Mouse (Mus musculus) intestine, embryonic 16.5 days (tissue): Measurements from ENCODE around the gene Ptprn2. TPM values are rescaled to one million over a fixed set of nuclear protein-coding genes. Genes with fewer than 3 reads are reported as not detected.

ENCODE experiments used
- ATAC-seq: fragments of 200-750 bp; cut with Nextera tagmentation; 2 replicates; pipeline ENCODE4 v1.8.0; 2017; ENCODE audit warnings: moderate TSS enrichment, moderate library complexity
- H3K27ac ChIP-seq: fragments of 300-500 bp; sonication (generic); 2 replicates; pipeline ENCODE4 v1.5.1; 2014; ENCODE audit warnings: mild to moderate bottlenecking, low read length
- H3K27me3 ChIP-seq: fragments of 300-500 bp; sonication (generic); replicated peaks from 2 replicates; pipeline ENCODE4 v1.6.1; 2014; ENCODE audit warnings: low read length, control low read depth, mixed read lengths; ENCODE audit not compliant: control insufficient read depth, insufficient read depth
- H3K36me3 ChIP-seq: fragments of 300-500 bp; sonication (generic); 2 replicates; pipeline ENCODE4 v1.6.1; 2014; ENCODE audit warnings: low read length, control low read depth; ENCODE audit not compliant: control insufficient read depth, insufficient read depth
- H3K4me1 ChIP-seq: fragments of 300-500 bp; sonication (generic); 2 replicates; pipeline ENCODE4 v1.6.1; 2014; ENCODE audit warnings: low read length, control low read depth, mixed read lengths; ENCODE audit not compliant: control insufficient read depth, insufficient read depth
- H3K4me2 ChIP-seq: fragments of 300-500 bp; sonication (generic); 2 replicates; pipeline ENCODE4 v1.6.1; 2014; ENCODE audit warnings: low read depth, low read length, control low read depth
- H3K4me3 ChIP-seq: fragments of 300-500 bp; sonication (generic); 2 replicates; pipeline ENCODE4 v1.5.1; 2014; ENCODE audit warnings: mild to moderate bottlenecking, low read length
- H3K9ac ChIP-seq: fragments of 300-500 bp; sonication (generic); 2 replicates; pipeline ENCODE4 v1.6.1; 2014; ENCODE audit warnings: low read depth, low read length
- H3K9me3 ChIP-seq: fragments of 300-500 bp; sonication (generic); 2 replicates; pipeline ENCODE4 v1.6.1; 2016; ENCODE audit warnings: low read length, control low read depth; ENCODE audit not compliant: control insufficient read depth
- WGBS: fragments of 180-500 bp; shearing (Covaris S2); extraction: QIAGEN DNeasy Blood & Tissue Kit; methylation state at CpG from one replicate; pipeline ENCODE4 v1.1.7; 2014; 5-methylcytosine and 5-hydroxymethylcytosine counted together
- polyA plus RNA-seq: library from polyadenylated mRNA; unstranded; fragments of >200 nt; fragmentation: Nextera tagmentation; extraction: Ambion mirVana; gene quantifications from 2 replicates; pipeline ENCODE4 v1.2.1, GENCODE M21; 2015

The Ptprn2 gene
- polyA plus RNA-seq, 1 experiment from 2014 or later, result 1.8 TPM

DNA sequence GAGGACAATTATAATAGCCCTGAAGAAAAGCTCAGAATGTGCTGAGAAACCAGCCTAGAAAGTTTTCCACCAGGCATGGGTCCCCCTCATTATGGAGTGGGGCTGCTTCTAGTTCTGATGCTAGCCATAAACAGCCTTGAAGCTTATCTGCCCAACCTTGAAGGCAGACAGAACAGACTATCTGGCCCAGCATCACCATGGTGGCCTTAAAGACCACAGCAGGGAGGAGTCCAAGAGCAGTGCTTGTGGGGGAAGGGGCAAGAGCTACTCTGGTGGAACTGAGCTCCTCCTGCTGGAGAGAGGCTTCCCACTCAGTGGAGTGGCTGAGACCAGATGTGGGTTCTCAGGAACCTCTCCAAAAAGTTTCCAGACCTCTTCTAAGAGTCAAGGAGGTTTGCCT, 540.2 kb downstream of the Ptprn2 start:
- Histone ChIP-seq H3K27ac (no peak overlapping the region), H3K4me1 (no peaks in the 10 kb centered on the region), H3K27me3 (no peaks in the 10 kb centered on the region), H3K36me3 (no peaks in the 10 kb centered on the region), H3K4me2 (no peak overlapping the region), H3K4me3 (no peak overlapping the region), H3K9me3 (no peaks in the 10 kb centered on the region), H3K9ac (no peak overlapping the region)
- no peak for ATAC-seq

DNA sequence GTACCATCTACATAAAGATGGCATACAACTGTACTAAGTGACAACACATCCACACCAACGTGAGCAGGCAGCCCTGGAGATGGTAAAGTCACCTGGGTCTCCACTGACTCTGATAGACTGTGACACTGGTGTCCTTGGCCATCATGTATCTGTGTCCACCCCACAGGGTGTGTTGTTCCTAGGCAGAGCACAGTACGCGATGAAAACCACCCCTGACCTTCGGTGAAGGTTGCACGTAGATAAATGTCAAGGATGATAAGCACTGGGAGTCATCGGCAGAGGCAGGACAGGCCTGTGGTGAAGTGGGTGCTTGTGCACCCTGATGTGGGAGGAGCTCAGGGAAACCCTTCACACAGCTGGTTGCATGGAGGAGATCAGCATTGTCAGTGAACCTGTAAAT, 541.8 kb downstream of the Ptprn2 start:
- Histone ChIP-seq H3K9ac (no peak overlapping the region), H3K9me3 (no peaks in the 10 kb centered on the region), H3K4me2 (no peak overlapping the region), H3K4me3 (no peak overlapping the region), H3K36me3 (no peaks in the 10 kb centered on the region), H3K4me1 (no peaks in the 10 kb centered on the region), H3K27me3 (no peaks in the 10 kb centered on the region), H3K27ac (no peak overlapping the region)
- no peak for ATAC-seq
- 86% methylated on average over 6 of the region's 6 CpGs for WGBS

DNA sequence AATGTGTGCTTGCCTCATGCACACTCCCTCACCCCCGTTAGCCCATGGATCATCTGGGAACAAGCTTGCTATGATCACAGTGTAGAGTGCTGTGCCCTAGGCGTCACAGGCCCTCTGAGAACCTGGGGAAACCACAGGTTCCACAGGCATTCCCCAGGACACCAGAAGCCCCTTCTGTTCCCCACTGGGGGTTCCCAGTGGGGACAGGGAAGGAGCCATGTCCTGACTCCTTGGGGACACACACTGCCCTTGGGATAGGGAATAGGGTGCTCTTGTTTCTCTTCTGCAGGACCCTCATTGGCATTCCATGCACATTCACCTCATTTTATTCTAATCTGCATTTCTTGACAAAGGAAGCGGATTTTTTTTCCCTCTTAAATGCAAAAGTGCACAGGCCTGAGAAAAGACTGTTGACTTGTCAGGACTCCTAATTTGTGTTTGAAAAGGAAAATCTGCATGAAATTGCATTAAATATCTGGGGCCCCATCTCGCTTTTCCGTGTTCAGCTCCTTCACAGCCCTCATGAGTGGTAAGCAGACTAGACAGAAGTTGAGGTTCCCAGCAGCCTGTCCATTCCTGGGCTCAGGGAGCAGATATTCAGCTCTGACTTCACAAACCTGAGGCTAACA, 542.9 kb downstream of the Ptprn2 start:
- no peaks in the 10 kb centered on the region for H3K36me3 ChIP-seq
- no peak for ATAC-seq
- no peak overlapping the region for H3K4me3 ChIP-seq
- WGBS, result 62% methylated on average over 5 of the region's 5 CpGs
- H3K9ac ChIP-seq, result no peak overlapping the region
- no peaks in the 10 kb centered on the region for H3K27me3 ChIP-seq
- no peaks in the 10 kb centered on the region for H3K4me1 ChIP-seq
- no peaks in the 10 kb centered on the region for H3K9me3 ChIP-seq
- no peak overlapping the region for H3K27ac ChIP-seq
- H3K4me2 ChIP-seq, result no peak overlapping the region

DNA sequence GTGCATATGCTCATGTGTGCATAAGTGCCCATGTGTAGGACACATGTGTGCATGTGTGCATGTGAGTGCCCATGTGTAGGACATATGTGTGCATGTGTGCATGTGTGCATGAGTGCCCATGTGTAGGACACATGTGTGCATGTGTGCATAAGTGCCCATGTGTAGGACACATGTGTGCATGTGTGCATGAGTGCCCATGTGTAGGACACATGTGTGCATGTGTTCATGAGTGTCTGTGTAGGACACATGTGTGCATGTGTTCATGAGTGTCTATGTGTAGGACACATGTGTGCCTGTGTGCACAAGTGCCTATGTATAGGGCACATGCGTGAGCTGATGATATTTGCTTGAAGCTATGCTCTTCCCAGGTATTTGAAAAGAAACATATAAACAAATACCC, 547.7 kb downstream of the Ptprn2 start:
- Histone ChIP-seq H3K9me3 (no peaks in the 10 kb centered on the region), H3K27ac (no peak overlapping the region), H3K4me3 (no peak overlapping the region), H3K27me3 (no peaks in the 10 kb centered on the region), H3K36me3 (no peaks in the 10 kb centered on the region), H3K4me1 (no peaks in the 10 kb centered on the region), H3K4me2 (no peak overlapping the region), H3K9ac (no peak overlapping the region)
- 87% methylated on average over 1 of the region's 1 CpGs for WGBS
- ATAC-seq, result no peak

DNA sequence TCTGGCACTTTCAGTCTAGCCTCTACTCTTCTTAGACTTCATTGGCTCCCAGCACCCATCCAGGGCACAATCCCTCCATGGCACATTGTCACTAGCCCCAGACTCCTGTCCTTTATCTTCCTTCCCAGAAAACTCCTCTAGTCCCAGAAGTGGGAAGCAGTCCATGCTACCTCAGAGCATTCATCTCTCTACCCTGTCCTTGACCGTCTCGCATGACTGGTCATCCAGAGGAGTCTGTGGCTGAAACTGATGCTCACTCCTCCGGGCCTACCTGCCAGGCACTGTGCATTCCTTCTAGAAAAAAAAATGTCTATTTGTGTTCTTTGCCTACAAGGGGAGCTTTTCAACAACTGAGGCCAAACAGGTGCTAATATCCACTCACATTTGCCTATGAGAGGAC, 549.0 kb downstream of the Ptprn2 start:
- no peak overlapping the region for H3K9ac ChIP-seq
- no peak overlapping the region for H3K4me2 ChIP-seq
- no peak overlapping the region for H3K4me3 ChIP-seq
- H3K9me3 ChIP-seq, result no peaks in the 10 kb centered on the region
- no peaks in the 10 kb centered on the region for H3K27me3 ChIP-seq
- 90% methylated on average over 3 of the region's 3 CpGs for WGBS
- no peaks in the 10 kb centered on the region for H3K36me3 ChIP-seq
- no peaks in the 10 kb centered on the region for H3K4me1 ChIP-seq
- no peak overlapping the region for H3K27ac ChIP-seq
- no peak for ATAC-seq

DNA sequence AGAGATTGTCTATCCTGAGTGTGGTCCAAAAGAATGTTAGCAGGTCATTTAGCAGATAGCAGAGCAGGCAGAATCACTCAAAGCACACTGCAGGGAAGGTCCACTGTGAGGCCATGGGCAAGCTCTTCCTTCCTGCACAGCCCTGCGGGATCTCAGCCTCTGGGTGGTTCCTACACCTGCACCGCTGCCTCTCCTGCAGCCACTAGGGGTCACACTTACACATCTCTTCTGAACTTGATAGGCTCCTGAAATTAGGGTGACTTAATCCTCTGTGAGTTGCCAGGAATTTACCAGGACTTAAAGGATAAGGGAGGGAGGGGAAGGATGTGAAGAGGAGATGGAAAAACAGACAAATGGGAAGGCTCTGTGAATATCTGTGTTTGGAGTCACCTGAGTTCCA, 549.7 kb downstream of the Ptprn2 start:
- no peaks in the 10 kb centered on the region for H3K9me3 ChIP-seq
- no peak overlapping the region for H3K9ac ChIP-seq
- no peak overlapping the region for H3K27ac ChIP-seq
- H3K4me1 ChIP-seq, result no peaks in the 10 kb centered on the region
- peak; percentile 59; the same call in 1 of the 2 replicates for ATAC-seq
- 1% methylated on average over 2 of the region's 2 CpGs for WGBS
- H3K4me2 ChIP-seq, result no peak overlapping the region
- H3K36me3 ChIP-seq, result no peaks in the 10 kb centered on the region
- no peak overlapping the region for H3K4me3 ChIP-seq
- no peaks in the 10 kb centered on the region for H3K27me3 ChIP-seq

DNA sequence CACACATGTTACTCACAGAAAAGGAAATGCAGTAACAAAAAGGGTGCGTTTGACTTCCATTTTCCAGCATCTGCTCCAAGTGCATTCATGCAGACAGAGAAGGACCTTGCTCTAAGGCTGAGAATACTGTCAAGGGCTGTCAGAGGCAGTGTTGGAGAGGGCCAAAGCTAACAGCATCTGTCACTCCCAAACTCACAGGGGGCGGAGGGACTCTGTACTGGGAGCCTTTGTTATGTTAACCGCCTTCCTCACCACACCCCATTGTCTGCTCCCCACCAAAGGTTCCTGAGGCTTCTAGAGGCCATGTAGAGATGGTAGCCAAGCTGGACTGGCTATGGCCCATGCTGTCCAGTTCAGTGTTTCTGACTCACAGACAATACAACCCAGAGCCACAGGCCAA, 553.9 kb downstream of the Ptprn2 start:
- Histone ChIP-seq H3K27me3 (no peaks in the 10 kb centered on the region), H3K9ac (no peak overlapping the region), H3K9me3 (no peaks in the 10 kb centered on the region), H3K4me2 (no peak overlapping the region), H3K36me3 (no peaks in the 10 kb centered on the region), H3K27ac (no peak overlapping the region), H3K4me3 (no peak overlapping the region), H3K4me1 (no peaks in the 10 kb centered on the region)
- whole genome bisulfite sequencing, result 49% methylated on average over 3 of the region's 3 CpGs
- no peak for ATAC-seq

DNA sequence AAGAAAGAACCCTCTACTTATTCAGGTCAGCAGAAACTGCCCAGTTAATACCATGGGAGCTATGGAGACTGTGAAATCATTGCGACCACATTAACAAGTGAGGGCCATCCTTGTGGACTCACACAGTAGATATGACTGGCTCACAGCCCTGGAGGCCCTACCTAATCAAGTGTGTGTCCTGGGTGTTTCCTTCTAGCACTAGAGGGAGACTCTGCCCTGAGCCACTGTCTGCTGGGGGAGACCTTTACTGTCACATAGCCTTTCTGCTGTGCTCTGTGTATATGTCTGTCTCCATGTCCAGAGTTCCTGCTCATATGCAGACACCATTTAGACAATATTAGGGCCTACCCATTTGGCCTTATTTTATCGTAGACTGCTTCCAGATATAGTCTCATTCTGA, 555.9 kb downstream of the Ptprn2 start:
- H3K4me3 ChIP-seq, result no peak overlapping the region
- H3K9ac ChIP-seq, result no peak overlapping the region
- 93% methylated on average over 2 of the region's 2 CpGs for WGBS
- no peaks in the 10 kb centered on the region for H3K36me3 ChIP-seq
- no peak overlapping the region for H3K27ac ChIP-seq
- no peaks in the 10 kb centered on the region for H3K4me1 ChIP-seq
- no peak for ATAC-seq
- H3K27me3 ChIP-seq, result no peaks in the 10 kb centered on the region
- H3K9me3 ChIP-seq, result no peaks in the 10 kb centered on the region
- no peak overlapping the region for H3K4me2 ChIP-seq

DNA sequence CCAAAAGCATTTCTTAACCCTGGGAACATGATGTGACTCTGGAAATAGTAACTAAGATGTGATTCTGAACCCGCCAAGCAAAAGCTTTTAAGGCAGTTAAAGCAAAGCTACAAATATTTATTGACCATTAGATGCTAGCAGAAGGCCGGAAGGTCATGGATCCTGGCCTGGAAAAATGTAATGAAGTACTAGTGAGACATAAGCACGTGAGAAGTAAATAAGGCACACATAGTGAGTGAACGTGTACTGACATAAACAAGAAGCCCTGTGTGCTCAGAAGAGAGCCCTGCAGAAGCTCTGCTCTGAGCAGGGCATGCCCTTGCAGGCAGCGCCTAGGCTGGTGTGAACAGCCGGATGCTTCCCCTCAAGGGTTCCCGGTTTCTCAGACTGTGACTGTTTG, 557.2 kb downstream of the Ptprn2 start:
- WGBS, result 48% methylated on average over 7 of the region's 7 CpGs
- no peak overlapping the region for H3K9ac ChIP-seq
- ATAC-seq, result no peak
- H3K36me3 ChIP-seq, result no peaks in the 10 kb centered on the region
- H3K27ac ChIP-seq, result no peak overlapping the region
- H3K27me3 ChIP-seq, result no peaks in the 10 kb centered on the region
- H3K4me1 ChIP-seq, result no peaks in the 10 kb centered on the region
- H3K4me3 ChIP-seq, result no peak overlapping the region
- H3K9me3 ChIP-seq, result no peaks in the 10 kb centered on the region
- no peak overlapping the region for H3K4me2 ChIP-seq
